Mouse (Mus musculus) MN1 (cell line): ENCODE data around the gene Rps19bp1.

Experiments used
- DNase-seq: peaks from one replicate; pipeline ENCODE4 v3.0.0-alpha.2; 2016; ENCODE audit warnings: low spot score

The Rps19bp1 gene

DNA sequence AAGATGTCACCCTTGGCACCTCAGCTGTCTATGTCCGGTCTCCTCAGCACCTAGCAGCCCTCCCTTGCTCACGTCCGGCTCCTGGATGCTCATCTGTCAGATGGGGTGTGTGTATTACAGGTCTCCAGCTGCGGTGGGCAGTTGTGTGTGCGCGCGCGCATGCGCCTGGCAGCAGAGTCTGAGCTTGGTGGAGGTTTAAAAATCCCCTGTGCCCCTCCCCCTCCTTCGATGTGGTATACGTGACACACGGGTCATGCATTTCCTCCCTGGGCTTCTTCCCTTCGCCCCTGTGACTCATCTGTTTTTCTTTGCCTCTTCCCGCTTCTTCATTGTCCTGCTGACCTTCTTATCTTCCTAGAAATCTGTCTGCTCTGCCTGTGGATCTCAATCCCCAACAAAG, 44.9 kb downstream of the Rps19bp1 start:
- peak; percentile 84 for DNase-seq

DNA sequence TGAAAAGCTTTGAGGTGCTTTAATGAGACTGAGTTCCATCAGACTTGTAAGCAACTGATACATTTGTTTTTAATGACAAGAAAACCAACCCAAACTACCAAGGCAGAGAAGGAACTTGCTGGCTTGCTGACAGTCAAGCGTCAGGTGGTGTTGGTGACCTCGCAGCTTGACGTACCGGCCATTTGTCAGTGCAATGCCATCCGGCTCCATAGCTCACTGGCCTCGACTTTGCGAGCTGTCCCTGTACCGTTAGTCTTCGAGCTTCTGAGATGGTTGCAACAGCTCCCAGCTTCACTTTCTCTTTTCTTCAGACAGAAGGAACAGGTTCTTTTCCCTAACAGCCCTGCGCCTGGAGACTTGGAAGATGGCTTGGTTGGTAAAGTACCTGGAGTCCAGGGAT, 46.6 kb downstream of the Rps19bp1 start:
- DNase-seq, result no peak

DNA sequence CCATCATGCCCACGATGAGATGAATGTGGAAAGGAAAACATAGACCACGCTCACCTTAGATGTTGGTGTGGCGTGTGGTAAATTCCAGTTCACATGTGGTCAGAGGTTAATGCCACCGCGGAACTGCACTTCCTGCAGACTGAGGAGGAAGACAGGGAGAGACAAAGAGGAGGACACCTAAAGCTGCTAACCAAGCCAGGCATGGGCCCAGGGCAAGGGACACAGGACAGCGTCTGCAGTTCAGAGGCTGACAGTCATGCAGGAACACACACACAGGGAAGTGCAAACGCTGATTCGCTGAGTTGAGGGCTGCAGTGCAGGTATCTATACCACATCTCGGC, 47.7 kb downstream of the Rps19bp1 start:
- DNase-seq, result no peak

DNA sequence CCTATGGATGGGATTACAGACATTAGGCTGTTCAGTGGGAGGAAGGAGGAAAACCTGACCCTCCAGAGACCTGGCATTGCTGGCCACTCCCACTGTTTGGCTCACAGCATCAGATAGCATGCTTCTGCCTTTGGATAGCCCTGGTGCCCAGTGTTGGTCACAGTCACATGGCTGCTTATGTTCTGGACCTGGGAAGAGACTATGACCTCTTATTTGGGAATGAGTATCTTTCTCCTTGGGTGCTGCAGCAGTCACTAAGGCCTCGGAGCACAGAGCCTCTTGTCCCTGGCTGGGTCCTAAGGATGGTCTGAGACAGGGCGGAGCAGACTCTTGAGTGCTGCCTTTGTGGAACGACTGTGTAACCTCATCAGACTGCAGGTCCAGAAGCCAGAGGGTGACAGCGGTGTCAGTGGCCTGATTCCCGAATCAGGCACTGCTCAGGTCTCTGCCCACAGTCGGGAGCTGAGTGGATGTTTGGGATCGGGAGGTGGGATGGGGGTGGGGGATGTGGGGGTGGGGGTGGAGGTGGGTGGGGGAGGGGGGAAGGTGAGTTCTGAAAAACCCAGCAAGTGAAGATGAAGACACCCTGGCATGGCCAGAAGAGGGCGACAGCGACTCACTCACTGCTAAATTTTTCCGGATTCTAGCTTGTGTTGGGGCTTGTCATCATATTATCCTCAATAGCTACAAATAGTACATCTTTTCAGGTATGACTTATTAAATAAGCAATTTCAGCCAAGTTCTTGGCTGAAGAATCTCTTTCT, 48.2 kb downstream of the Rps19bp1 start:
- DNase-seq, result peak; percentile 74

DNA sequence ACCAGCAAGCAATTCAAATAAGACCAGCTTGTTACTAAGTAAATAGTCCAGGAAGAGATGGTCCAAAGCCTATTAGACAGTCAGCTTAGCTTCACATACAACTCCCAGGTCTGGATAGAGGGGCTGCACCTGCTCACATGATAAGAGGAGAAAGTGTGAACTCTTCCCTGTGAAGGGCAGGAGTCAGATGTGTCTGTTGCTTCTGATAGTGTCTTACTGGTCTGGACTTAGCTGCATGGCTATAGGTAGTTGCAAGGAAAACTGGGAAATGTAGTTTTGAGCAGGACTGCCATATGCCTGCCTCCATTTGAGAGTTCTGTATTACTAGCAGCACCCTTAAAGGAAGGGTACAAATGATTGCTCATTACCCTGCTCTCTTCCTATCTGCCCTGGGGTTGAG, 50.4 kb downstream of the Rps19bp1 start:
- DNase-seq, result no peak
